ENCODE assay signal across 12 mouse cellular contexts in the genomic region with DNA sequence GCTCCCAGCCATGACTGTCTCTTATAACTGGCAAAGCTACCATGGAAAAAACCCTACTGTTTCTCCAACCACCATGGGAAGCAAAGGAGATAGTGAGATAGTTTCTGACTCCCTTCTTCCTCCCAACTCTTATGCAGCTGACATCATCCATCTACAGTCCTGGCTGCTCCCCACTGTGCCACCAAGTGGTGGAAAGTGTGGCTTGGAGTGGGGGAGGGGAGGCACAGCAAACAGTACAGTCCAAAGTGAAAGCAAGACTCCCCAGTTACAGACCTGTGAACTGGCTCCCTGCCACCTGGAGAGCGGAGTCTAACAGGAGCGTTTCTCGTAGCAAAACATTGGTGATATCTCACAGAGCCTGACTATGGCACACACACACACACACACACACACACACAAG. TPM values are rescaled to one million over a fixed set of nuclear protein-coding genes. Genes with fewer than 3 reads are reported as not detected.
DNase-seq lines count a peak whose midpoint lies in the region; ATAC-seq and TF ChIP-seq lines count a peak whose summit lies in the region.
"Had no signal": no experiment of that assay in that cellular context is flagged by ENCODE, and none has a peak within 500 bp of the region (broad histone marks: within the 10 kb centered on the region; RNA-seq: fewer than 3 reads in every experiment).

No protein-coding gene starts in this region.

- intact Hi-C loops in left cerebral cortex, adult 2 months (cut with DNase I): no loop called here

- H3K27ac ChIP-seq in brown adipose tissue, adult 24 weeks (replicated peaks; ENCODE audit: low read depth, low read length): peak overlapping the region; percentile 32; the same call in 1 of the 2 replicates
- no peak overlapping the region for H3K27ac ChIP-seq in left cerebral cortex, adult 2 months
- H3K27ac ChIP-seq: hindbrain, postnatal 0 days had no signal

- DNase-seq in kidney, postnatal 36 days: peak; percentile 31 to 64
- peak; percentile 18 to 28 for DNase-seq in thymus, postnatal 10 days (ENCODE audit: low spot score in 2 of 2)
- no peak for DNase-seq in left cerebral cortex, adult 2 months (ENCODE audit: extremely low spot score in 1 of 2, low spot score in 2 of 2)
- no peak for DNase-seq in frontal cortex, postnatal 25 days (ENCODE audit: low spot score in 2 of 2)
- DNase-seq: cerebellum, adult 9-10 months; gastrocnemius, postnatal 36 days; right cerebral cortex, postnatal 25 days had no signal

- H3K27me3 ChIP-seq in megakaryocyte, embryonic 14.5 days (replicated peaks): no peaks in the 10 kb centered on the region

- H3K9me3 ChIP-seq in megakaryocyte, embryonic 14.5 days: no peaks in the 10 kb centered on the region

- ATAC-seq in megakaryocyte, adult 5-6 weeks (ENCODE audit: poor library complexity, severe bottlenecking): no peak
- ATAC-seq: hindbrain, postnatal 0 days had no signal

- H3K36me3 ChIP-seq in megakaryocyte, embryonic 14.5 days (replicated peaks; ENCODE audit: low read length): no peaks in the 10 kb centered on the region

- H3K4me1 ChIP-seq in megakaryocyte, embryonic 14.5 days: peaks cover 79% of the 10 kb centered on the region
- peaks cover 6% of the 10 kb centered on the region for H3K4me1 ChIP-seq in brown adipose tissue, adult 24 weeks (ENCODE audit: control insufficient read depth, insufficient read depth, insufficient read length, low read length)

- peak overlapping the region; percentile 20 for H3K4me3 ChIP-seq in megakaryocyte, embryonic 14.5 days (replicated peaks)
- no peak overlapping the region for H3K4me3 ChIP-seq in brown adipose tissue, adult 24 weeks (ENCODE audit: insufficient read depth, low read depth, low read length)
- no peak overlapping the region for H3K4me3 ChIP-seq in left cerebral cortex, adult 2 months
- H3K4me3 ChIP-seq: erythroblast, embryonic 14.5 days had no signal

- TF ChIP-seq CTCF in left cerebral cortex, adult 2 months (IDR thresholded peaks at IDR 0.05): no peak

RNA-seq across cellular contexts. Expression of a gene that starts 20.5 kb away (rescaled TPM):
- polyA plus RNA-seq in megakaryocyte, embryonic 14.5 days (2012; ENCODE audit: insufficient read depth, low replicate concordance): 14.3 TPM in 1 of 2 replicates, not detected in the other
- 20.6 and 32.0 TPM in 2 replicates for total RNA-seq in megakaryocyte, adult 5-6 weeks (2015)
- 29.3 TPM in 2 replicates for total RNA-seq in megakaryocyte, adult 5-6 weeks (2017)
- polyA plus RNA-seq in brown adipose tissue, adult 24 weeks (2012; ENCODE audit: insufficient read depth, insufficient read length, missing spikeins): 56.4 and 61.8 TPM in 2 replicates
- total RNA-seq in left cerebral cortex, adult 2 months (2021): 10 to 100 TPM; 30.2 to 37.1 TPM

RNA-seq across cellular contexts. Expression of a gene that starts 20.9 kb away (rescaled TPM):
- 142 and 156 TPM in 2 replicates for polyA plus RNA-seq in megakaryocyte, embryonic 14.5 days (2012; ENCODE audit: insufficient read depth, low replicate concordance)
- total RNA-seq in megakaryocyte, adult 5-6 weeks (2015): 21.8 and 24.9 TPM in 2 replicates
- 33.7 and 45.6 TPM in 2 replicates for total RNA-seq in megakaryocyte, adult 5-6 weeks (2017)
- 62.5 and 68.0 TPM in 2 replicates for polyA plus RNA-seq in brown adipose tissue, adult 24 weeks (2012; ENCODE audit: insufficient read depth, insufficient read length, missing spikeins)
- total RNA-seq in left cerebral cortex, adult 2 months (2021): 10 to 100 TPM; 34.6 to 42.3 TPM

RNA-seq across cellular contexts. Expression of a gene that starts 43.2 kb away (rescaled TPM):
- 1.0 and 1.9 TPM in 2 replicates for polyA plus RNA-seq in megakaryocyte, embryonic 14.5 days (2012; ENCODE audit: insufficient read depth, low replicate concordance)
- total RNA-seq in megakaryocyte, adult 5-6 weeks (2015): 10.6 and 10.7 TPM in 2 replicates
- total RNA-seq in megakaryocyte, adult 5-6 weeks (2017): 7.2 and 9.3 TPM in 2 replicates
- polyA plus RNA-seq in brown adipose tissue, adult 24 weeks (2012; ENCODE audit: insufficient read depth, insufficient read length, missing spikeins): 5.9 and 6.6 TPM in 2 replicates
- total RNA-seq in left cerebral cortex, adult 2 months (2021): 1 to 10 TPM; 6.1 TPM

Comparison
In these comparisons a context has a peak if more than half of its experiments do, and no peak if none do; other contexts are left out.
1. DNase-seq: peak in kidney, postnatal 36 days (2 of 2) and thymus, postnatal 10 days (2 of 2); none in left cerebral cortex, adult 2 months (0 of 2) and frontal cortex, postnatal 25 days (0 of 2).